Mouse (Mus musculus) adrenal gland, postnatal 25 days (tissue): ENCODE data around the gene Rnf227. TPM values are rescaled to one million over a fixed set of nuclear protein-coding genes. Genes with fewer than 3 reads are reported as not detected.
"Not testable (repeated sequence)": the region's sequence is repeated elsewhere in the genome, so short reads cannot be mapped to it uniquely, and the experiment has no call there.

Source experiments
- DNase-seq: peaks from one replicate; pipeline ENCODE4 v3.0.0; 2021; ENCODE audit warnings: mixed read lengths
- long read RNA-seq: library from polyadenylated mRNA; stranded (forward); transcript quantifications from one replicate; pipeline ENCODE4 v2.0.0, GENCODE M21; 2021
- total RNA-seq: library from RNA; stranded (reverse); gene quantifications from 2 replicates; pipeline ENCODE4 v1.2.3, GENCODE M21; 2021

Gene Rnf227
- 6.8 and 7.7 TPM in 2 replicates for total RNA-seq
- long read RNA-seq, transcript Rnf227-201 (2 exons, 2,081 nt) = major isoform, 10 of 12 reads
- long read RNA-seq, partial matches to known transcripts = 0 of 12 reads
- long read RNA-seq, other reads (novel, unspliced or antisense) = 2 of 12 reads

DNA sequence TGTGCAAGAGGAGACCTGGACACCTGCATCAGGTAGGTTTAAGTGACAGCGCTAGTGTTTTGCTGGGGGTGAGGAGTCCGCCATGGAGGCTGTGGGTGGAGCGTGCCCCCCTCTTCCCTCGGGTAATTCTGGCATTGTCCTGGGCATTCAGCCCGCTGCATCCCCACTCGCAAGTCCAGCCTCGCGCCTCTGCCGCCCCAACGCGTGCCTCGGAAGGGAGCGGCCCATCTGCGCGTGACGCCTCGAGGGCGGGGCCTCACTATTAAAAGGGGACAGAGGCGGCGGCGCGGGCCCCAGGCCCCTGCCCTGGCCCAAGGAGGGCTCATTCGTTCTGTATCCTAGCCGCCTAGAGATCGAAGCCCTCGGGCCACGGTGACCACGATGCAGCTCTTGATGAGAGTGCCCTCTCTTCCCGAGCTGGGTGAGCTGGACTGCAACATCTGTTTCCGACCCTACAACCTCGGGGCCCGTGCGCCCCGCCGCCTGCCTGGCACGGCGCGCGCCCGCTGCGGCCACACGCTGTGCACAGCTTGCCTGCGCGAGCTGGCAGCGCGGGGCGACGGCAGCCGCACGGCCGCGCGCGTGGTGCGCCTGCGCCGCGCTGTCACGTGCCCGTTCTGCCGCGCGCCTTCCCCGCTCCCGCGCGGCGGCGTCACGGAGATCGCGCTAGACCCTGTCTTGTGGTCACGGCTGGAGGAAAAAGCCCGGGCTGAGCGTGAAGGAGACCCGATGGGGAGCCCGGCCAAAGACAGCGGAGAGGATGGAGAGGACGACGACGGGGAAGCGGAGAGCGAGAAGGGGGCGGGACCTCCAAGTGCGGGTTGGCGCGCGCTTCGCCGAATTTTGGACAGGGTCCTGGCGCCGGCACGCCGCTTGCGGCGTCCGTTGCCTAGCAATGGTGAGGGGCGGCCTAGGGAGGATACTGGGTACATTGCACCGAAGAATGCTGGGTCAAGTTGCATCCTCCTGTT is at the start of gene Rnf227:
Rnf227 (plus strand) TSS at position 301 of the 971 bp plus-strand sequence.
- peak; percentile 73 for DNase-seq

DNA sequence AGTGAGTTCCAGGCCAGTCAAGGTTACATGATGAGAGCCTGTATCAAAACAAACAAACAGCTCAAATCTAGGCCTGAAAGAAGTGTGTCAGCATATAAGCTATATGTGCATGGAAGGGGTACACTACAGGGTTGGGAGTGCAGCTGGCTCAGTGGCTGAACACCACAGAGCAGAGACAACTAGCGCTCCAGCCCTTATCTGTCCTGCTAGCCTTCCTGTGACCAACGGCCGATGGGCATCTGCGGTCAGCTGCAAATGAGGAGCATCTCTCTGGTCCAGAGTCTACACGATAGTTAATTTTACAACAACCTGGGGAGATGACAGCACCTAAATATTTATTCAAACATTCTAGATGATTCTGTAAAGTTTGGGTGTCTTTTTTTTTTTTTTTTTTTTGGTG is 49.1 kb upstream of the Rnf227 start:
- no peak for DNase-seq

- DNase-seq = no peak
Observed at GRCm38 (mm10) chr11:69295286-69295685, 45.0 kb upstream of the Rnf227 start.

GRCm38 (mm10) chr11:69297799-69298198 is 42.5 kb upstream of the Rnf227 start:
- no peak for DNase-seq

GRCm38 (mm10) chr11:69298231-69298630 is 42.0 kb upstream of the Rnf227 start:
- no peak for DNase-seq

DNA sequence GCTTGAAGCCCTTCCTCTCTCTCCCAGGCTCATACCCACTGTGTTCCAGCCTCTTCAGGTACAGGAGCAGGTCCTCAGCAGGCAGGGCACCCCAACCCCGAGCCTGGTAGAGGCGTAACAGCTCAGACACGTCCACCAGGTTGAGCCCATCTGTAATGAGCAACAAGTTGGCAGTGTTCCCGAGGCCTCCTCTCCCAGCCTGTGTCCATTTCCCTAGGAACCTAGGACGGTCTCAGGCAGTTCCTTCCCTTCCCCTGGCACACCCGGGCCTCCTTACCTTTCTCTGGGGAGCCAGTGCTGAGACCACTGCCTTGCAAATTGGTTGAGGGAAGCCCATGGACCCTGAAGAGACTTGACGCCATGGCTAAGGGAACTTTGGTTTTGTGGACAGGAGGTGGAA is 37.4 kb upstream of the Rnf227 start:
- no peak for DNase-seq

GRCm38 (mm10) chr11:69305291-69305690 is 35.0 kb upstream of the Rnf227 start:
- DNase-seq = no peak

- no peak for DNase-seq
Observed at GRCm38 (mm10) chr11:69306039-69306438, 34.2 kb upstream of the Rnf227 start.

- DNase-seq = no peak
Observed at GRCm38 (mm10) chr11:69311266-69311665, 29.0 kb upstream of the Rnf227 start.

GRCm38 (mm10) chr11:69316361-69316760 is 23.9 kb upstream of the Rnf227 start:
- DNase-seq = no peak

DNA sequence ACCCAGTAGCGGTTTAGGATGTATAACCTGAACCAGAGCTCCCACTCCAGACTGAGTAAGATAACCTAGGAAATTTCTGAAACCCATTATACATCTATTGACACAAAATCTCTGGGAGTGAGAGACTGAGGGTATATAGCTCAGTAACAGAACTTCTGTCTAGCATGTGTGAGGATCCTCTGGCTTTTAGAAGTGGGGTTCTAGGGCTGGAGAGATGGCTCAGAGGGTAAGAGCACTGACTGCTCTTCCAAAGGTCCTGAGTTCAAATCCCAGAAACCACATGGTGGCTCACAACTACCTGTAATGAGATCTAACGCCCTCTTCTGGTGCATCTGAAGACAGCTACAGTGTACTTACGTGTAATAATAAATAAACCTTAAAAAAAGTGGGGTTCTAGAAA is 22.3 kb upstream of the Rnf227 start:
- not testable (repeated sequence) for DNase-seq

DNA sequence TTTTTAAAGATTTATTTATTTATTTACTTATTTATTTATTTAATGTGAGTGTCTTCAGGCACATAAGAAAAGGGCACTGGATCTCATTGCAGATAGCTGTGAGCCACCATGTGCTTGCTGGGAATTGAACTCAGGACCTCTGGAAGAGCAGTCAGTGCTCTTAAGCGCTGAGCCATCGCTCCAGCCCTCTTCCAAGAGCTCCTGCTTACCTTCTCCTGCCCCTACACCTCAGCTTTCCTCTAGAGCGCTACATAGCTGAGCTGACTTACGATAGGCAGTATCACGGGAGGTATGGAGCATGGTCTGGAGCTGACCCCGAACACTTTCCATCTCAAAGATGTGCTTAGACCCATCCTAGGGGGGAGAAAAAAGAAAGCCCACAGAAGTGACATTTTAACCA is 18.7 kb upstream of the Rnf227 start:
- no peak for DNase-seq

DNA sequence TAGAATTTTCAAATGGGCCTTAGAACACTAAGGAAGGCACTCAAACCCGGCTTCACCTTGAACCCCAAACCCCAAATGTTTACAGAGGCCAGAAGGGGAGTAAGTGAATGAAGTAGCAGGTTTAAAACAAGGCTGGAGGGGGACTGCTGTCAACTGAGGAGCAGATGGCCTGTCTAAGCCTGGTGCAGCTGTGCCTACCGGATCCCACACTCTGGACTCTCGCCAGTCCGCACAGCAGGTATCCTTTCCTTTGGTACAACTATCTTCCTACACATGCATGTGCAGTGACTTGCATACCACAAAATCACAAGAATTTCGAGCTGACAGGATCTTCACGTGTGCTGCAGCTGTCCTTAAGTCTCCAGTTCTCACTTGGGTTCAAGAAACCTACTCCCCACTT is 18.3 kb upstream of the Rnf227 start:
- DNase-seq = no peak

GRCm38 (mm10) chr11:69322693-69323471 is 17.4 kb upstream of the Rnf227 start:
- DNase-seq = no peak

GRCm38 (mm10) chr11:69323667-69324111 is 16.6 kb upstream of the Rnf227 start, which contains the start of the genes Cntrob and Trappc1:
Gene Cntrob (minus strand): TSS chr11:69323775.
Gene Trappc1 (plus strand): TSS chr11:69323980.
- DNase-seq = peak; percentile 99

DNA sequence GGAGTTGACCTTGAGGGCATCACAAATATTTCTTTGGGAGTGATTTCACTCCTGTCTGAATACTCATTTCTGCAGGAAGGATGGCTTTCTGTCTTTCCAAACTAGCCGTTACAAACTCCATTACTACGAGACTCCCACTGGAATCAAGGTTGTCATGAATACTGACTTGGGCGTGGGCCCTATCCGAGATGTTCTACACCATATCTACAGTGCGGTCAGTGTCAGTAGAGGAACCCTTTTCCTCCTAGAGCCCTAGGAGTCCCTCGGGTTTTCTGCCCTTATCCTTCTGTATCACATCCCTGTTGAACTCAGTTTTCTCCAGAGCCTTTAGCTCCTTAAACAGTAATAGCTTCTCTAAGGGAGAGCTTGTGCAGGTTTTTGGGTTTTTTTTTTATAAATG is 15.5 kb upstream of the Rnf227 start:
- DNase-seq = no peak

DNA sequence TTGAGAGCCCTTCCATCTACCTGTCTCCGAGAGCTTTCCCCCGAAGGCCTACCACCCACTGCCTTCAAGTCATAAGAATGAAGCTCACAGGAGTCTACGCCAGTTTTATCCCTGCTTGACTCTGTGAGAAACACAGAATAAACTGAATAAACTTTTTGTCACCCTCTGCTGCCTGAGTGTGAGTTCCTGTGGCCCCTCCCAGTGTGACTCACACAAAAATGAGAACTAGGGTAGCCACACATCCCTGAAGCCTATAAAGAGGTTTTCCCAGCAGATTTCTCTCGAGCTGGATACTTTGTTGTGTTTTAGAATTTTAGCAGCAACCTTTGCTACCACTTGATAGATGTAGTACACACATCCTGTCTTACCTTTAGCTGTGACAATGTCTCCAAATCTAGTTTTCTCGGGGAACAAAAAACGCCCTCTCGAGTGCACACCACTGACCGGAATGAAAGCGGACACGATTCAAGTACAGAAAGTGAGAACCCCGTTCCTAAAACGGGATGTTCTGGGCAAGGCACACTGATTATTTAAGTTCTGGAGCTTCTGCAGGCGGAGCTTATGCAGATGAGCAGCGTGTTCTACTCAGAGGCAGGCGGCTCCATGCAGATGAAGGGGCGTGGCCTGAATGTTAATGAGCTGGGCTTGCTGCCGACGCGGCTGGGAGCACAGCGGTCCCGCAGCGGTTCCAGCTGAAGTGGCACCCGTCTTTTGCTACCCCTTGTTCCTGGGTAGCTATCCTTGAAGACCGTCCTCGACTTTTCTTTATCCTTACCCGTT is 14.4 kb upstream of the Rnf227 start, which contains the start of gene Kcnab3:
Kcnab3 (plus strand) TSS at position 631 of the 780 bp plus-strand sequence.
- DNase-seq = peak; percentile 82

DNA sequence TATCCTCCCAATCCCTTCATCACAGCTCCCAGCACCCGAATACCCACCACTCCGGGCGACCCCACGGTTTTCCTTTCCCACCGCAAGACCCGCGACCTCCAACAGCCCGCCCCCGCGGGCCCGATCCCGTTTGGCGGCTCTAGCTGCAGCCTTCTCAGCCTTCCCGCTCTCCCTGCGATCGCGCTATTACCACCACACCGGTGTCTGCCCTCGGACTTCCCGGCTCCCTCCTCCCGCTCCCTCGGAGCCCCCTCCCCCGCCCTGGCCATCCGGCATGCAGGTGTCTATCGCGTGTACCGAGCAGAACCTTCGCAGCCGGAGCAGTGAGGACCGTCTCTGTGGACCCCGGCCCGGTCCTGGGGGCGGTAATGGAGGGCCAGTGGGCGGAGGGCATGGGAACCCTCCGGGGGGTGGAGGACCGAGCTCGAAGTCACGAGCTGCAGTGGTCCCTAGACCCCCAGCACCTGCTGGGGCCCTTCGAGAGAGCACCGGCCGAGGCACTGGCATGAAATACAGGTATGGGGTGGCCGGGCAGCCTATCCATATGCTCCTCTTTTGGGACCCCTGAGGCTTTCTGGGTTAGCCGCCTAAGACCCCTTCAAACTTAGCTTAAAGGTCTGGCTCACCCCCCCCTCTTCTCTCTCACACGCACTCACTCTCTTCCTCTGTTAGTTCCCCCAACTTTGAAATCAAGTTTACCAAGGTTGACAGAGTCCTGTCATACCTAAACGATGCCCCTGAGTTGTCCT is 13.7 kb upstream of the Rnf227 start:
- DNase-seq = peak; percentile 41

- peak; percentile 29 for DNase-seq
Observed at GRCm38 (mm10) chr11:69327157-69327442, 13.2 kb upstream of the Rnf227 start.

DNA sequence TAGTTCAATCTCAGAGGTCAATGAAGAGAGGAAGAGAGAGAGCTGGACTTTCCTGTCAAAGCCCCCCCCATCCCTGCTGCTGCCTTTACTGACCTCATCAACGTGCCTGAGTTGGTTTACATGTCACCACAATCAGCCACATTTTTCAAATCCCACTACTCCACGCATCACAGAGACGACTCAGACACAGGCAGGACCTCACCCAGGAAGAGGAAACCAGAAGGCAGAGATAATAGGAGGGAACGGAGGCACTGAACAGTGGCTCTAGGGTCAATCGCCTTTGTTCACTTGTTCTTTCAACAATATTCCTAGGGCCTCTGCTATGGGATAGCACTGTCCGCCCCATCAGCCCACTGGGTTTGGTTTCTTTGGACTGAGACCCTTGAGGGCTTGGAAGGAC is 12.6 kb upstream of the Rnf227 start:
- DNase-seq = no peak

- DNase-seq = no peak
Observed at GRCm38 (mm10) chr11:69328517-69328916, 11.7 kb upstream of the Rnf227 start.
